Mouse (Mus musculus): ENCODE results near the gene Folr1. TPM values are rescaled to one million over a fixed set of nuclear protein-coding genes. Genes with fewer than 3 reads are reported as not detected.

The Folr1 gene
- total and polyA plus RNA-seq, 2 experiments from 2014 or later, result 7.0 to 49.6 TPM

GRCm38 (mm10) chr7:101888460-101888859 is 17.9 kb upstream of the Folr1 start:
- no peak overlapping the region for H3K4me2 ChIP-seq (ENCODE audit: low read depth)
- no peaks in the 10 kb centered on the region for H3K36me3 ChIP-seq (ENCODE audit: insufficient read depth)
- TF ChIP-seq CTCF (IDR thresholded peaks at IDR 0.05; ENCODE audit: low read depth), result no peak
- no peak overlapping the region for H3K4me3 ChIP-seq (ENCODE audit: low read depth, low read length)
- 88% methylated on average over 4 of the region's 4 CpGs for WGBS
- ATAC-seq (no peak), DNase-seq (no peak)
- no peak overlapping the region for H3K27ac ChIP-seq (ENCODE audit: low read depth, low read length)
- no peaks in the 10 kb centered on the region for H3K4me1 ChIP-seq (ENCODE audit: insufficient read depth)
- no peaks in the 10 kb centered on the region for H3K27me3 ChIP-seq (ENCODE audit: insufficient read depth, low read length)
- H3K9ac ChIP-seq, result no peak overlapping the region
- H3K9me3 ChIP-seq (ENCODE audit: low read length), result no peaks in the 10 kb centered on the region

GRCm38 (mm10) chr7:101886274-101886673 is 15.7 kb upstream of the Folr1 start:
- Histone ChIP-seq H3K9ac (no peak overlapping the region), H3K4me1 (ENCODE audit: insufficient read depth) (no peaks in the 10 kb centered on the region), H3K4me3 (ENCODE audit: low read depth, low read length) (no peak overlapping the region), H3K4me2 (ENCODE audit: low read depth) (no peak overlapping the region), H3K9me3 (ENCODE audit: low read length) (no peaks in the 10 kb centered on the region), H3K36me3 (ENCODE audit: insufficient read depth) (no peaks in the 10 kb centered on the region), H3K27ac (ENCODE audit: low read depth, low read length) (no peak overlapping the region), H3K27me3 (ENCODE audit: insufficient read depth, low read length) (no peaks in the 10 kb centered on the region)
- DNase-seq, result no peak
- no peak for ATAC-seq
- 89% methylated on average over 6 of the region's 6 CpGs for WGBS
- no peak for TF ChIP-seq CTCF (IDR thresholded peaks at IDR 0.05; ENCODE audit: low read depth)

GRCm38 (mm10) chr7:101884160-101884559 is 13.6 kb upstream of the Folr1 start:
- H3K27me3 ChIP-seq (ENCODE audit: insufficient read depth, low read length), result no peaks in the 10 kb centered on the region
- H3K9ac ChIP-seq, result no peak overlapping the region
- no peak overlapping the region for H3K27ac ChIP-seq (ENCODE audit: low read depth, low read length)
- no peaks in the 10 kb centered on the region for H3K36me3 ChIP-seq (ENCODE audit: insufficient read depth)
- no peak for TF ChIP-seq CTCF (IDR thresholded peaks at IDR 0.05; ENCODE audit: low read depth)
- H3K9me3 ChIP-seq (ENCODE audit: low read length), result no peaks in the 10 kb centered on the region
- no peak for ATAC-seq
- DNase-seq, result no peak
- 97% methylated on average over 4 of the region's 4 CpGs for WGBS
- H3K4me2 ChIP-seq (ENCODE audit: low read depth), result no peak overlapping the region
- no peaks in the 10 kb centered on the region for H3K4me1 ChIP-seq (ENCODE audit: insufficient read depth)
- H3K4me3 ChIP-seq (ENCODE audit: low read depth, low read length), result no peak overlapping the region

- no peaks in the 10 kb centered on the region for H3K4me1 ChIP-seq (ENCODE audit: insufficient read depth)
- H3K27me3 ChIP-seq (ENCODE audit: insufficient read depth, low read length), result no peaks in the 10 kb centered on the region
- no peak overlapping the region for H3K9ac ChIP-seq
- DNase-seq (no peak), ATAC-seq (no peak)
- H3K36me3 ChIP-seq (ENCODE audit: insufficient read depth), result no peaks in the 10 kb centered on the region
- no peaks in the 10 kb centered on the region for H3K9me3 ChIP-seq (ENCODE audit: low read length)
- no peak for TF ChIP-seq CTCF (IDR thresholded peaks at IDR 0.05; ENCODE audit: low read depth)
- H3K4me2 ChIP-seq (ENCODE audit: low read depth), result no peak overlapping the region
- H3K27ac ChIP-seq (ENCODE audit: low read depth, low read length), result no peak overlapping the region
- WGBS, result 61% methylated on average over 9 of the region's 9 CpGs
- H3K4me3 ChIP-seq (ENCODE audit: low read depth, low read length), result no peak overlapping the region
Measured at GRCm38 (mm10) chr7:101882413-101883154, 12.0 kb upstream of the Folr1 start.

GRCm38 (mm10) chr7:101880855-101881254 is 10.3 kb upstream of the Folr1 start:
- 73% methylated on average over 4 of the region's 4 CpGs for WGBS
- Histone ChIP-seq H3K27ac (ENCODE audit: low read depth, low read length) (no peak overlapping the region), H3K9me3 (ENCODE audit: low read length) (no peaks in the 10 kb centered on the region), H3K4me1 (ENCODE audit: insufficient read depth) (no peaks in the 10 kb centered on the region), H3K4me3 (ENCODE audit: low read depth, low read length) (no peak overlapping the region), H3K4me2 (ENCODE audit: low read depth) (no peak overlapping the region), H3K9ac (no peak overlapping the region), H3K27me3 (ENCODE audit: insufficient read depth, low read length) (no peaks in the 10 kb centered on the region), H3K36me3 (ENCODE audit: insufficient read depth) (no peaks in the 10 kb centered on the region)
- TF ChIP-seq CTCF (IDR thresholded peaks at IDR 0.05; ENCODE audit: low read depth), result no peak
- no peak for ATAC-seq
- DNase-seq, result no peak

- 93% methylated on average over 1 of the region's 1 CpGs for WGBS
- no peaks in the 10 kb centered on the region for H3K4me1 ChIP-seq (ENCODE audit: insufficient read depth)
- TF ChIP-seq CTCF (IDR thresholded peaks at IDR 0.05; ENCODE audit: low read depth), result no peak
- H3K4me3 ChIP-seq (ENCODE audit: low read depth, low read length), result no peak overlapping the region
- no peak overlapping the region for H3K9ac ChIP-seq
- no peak overlapping the region for H3K27ac ChIP-seq (ENCODE audit: low read depth, low read length)
- no peaks in the 10 kb centered on the region for H3K27me3 ChIP-seq (ENCODE audit: insufficient read depth, low read length)
- no peak overlapping the region for H3K4me2 ChIP-seq (ENCODE audit: low read depth)
- no peaks in the 10 kb centered on the region for H3K36me3 ChIP-seq (ENCODE audit: insufficient read depth)
- no peak for DNase-seq
- H3K9me3 ChIP-seq (ENCODE audit: low read length), result no peaks in the 10 kb centered on the region
- ATAC-seq, result no peak
Measured at GRCm38 (mm10) chr7:101875978-101876377, 5.4 kb upstream of the Folr1 start.

- H3K9ac ChIP-seq, result no peak overlapping the region
- H3K4me1 ChIP-seq (ENCODE audit: insufficient read depth), result no peaks in the 10 kb centered on the region
- H3K4me2 ChIP-seq (ENCODE audit: low read depth), result no peak overlapping the region
- no peaks in the 10 kb centered on the region for H3K27me3 ChIP-seq (ENCODE audit: insufficient read depth, low read length)
- no peak overlapping the region for H3K27ac ChIP-seq (ENCODE audit: low read depth, low read length)
- no peak for TF ChIP-seq CTCF (IDR thresholded peaks at IDR 0.05; ENCODE audit: low read depth)
- no peak overlapping the region for H3K4me3 ChIP-seq (ENCODE audit: low read depth, low read length)
- ATAC-seq (no peak), DNase-seq (no peak)
- WGBS, result 77% methylated on average over 3 of the region's 3 CpGs
- H3K9me3 ChIP-seq (ENCODE audit: low read length), result no peaks in the 10 kb centered on the region
- H3K36me3 ChIP-seq (ENCODE audit: insufficient read depth), result no peaks in the 10 kb centered on the region
Measured at GRCm38 (mm10) chr7:101871296-101871695, 708 bp upstream of the Folr1 start.
